Mouse (Mus musculus) spleen, adult 12 weeks (tissue): ENCODE data around the gene Me3.
"Not testable (repeated sequence)": the region's sequence is repeated elsewhere in the genome, so short reads cannot be mapped to it uniquely, and the experiment has no call there.

Experiments used
- DNase-seq: peaks from one replicate; pipeline ENCODE4 v3.0.0; 2022; ENCODE audit warnings: low spot score

Me3 gene

DNA sequence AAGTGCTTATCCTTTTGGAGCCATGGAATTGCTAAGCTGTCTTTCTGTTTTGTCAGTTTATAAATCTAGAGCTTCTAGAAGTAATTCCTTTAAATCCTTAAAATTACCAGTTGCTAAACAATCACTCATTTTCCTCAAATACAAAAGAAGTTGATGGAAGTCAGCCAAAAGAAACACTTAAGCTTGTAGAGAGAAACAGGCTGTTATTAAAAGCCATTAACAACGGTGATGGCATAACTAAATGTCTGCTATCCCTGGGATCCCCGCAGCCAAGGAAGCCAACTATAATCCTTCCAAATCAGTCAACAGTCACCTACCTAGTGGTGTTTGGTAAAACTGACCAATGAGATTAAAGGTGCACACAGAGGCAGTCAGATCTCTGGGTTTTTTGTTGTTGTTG is 98.3 kb downstream of the Me3 start:
- DNase-seq: no peak

- DNase-seq: not testable (repeated sequence)
Measured at GRCm38 (mm10) chr7:89731115-89731514, 98.9 kb downstream of the Me3 start.

- no peak for DNase-seq
Measured at GRCm38 (mm10) chr7:89748415-89748814, 116.2 kb downstream of the Me3 start.

- no peak for DNase-seq
Measured at GRCm38 (mm10) chr7:89749183-89749582, 117.0 kb downstream of the Me3 start.

DNA sequence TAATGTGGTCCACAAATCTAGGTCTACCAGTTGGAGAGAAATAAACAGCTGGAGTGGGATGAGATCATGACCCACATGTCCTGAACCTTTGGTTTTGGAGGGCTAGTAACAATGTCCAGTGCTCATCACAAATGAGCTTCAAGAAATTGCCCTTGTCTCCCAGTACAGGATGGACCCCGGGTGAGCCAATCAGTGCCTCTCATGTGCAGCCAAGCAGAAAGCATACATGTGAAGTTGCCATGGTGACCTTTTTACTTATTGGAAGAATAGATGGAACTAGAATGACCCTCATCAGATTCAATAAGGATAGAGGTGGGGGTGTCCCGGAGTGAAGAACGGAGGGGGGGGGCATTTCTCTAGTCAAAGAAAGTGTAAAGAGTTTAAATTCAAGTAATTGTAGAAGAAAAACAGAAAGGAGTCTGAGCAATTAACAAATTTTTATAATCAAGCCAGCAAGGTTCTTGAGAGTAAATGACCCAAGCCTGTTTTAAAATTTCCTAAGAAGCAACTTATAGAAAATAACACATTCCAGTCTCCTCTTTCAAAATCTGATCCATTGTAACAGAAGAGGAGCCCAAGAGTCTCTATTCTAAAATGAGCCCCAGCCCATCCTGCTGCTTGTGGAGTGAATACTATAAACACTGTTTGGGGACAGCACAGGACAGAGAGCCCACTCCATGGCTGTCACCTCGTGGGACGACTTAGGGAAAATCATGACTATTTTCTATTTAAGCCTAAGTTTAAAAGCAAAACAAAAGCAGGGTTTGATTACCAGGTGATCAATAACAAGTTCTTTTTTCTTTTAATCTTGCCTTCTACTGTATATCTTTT is 134.7 kb downstream of the Me3 start:
- no peak for DNase-seq

GRCm38 (mm10) chr7:89769106-89769896 is 137.1 kb downstream of the Me3 start:
- no peak for DNase-seq

DNA sequence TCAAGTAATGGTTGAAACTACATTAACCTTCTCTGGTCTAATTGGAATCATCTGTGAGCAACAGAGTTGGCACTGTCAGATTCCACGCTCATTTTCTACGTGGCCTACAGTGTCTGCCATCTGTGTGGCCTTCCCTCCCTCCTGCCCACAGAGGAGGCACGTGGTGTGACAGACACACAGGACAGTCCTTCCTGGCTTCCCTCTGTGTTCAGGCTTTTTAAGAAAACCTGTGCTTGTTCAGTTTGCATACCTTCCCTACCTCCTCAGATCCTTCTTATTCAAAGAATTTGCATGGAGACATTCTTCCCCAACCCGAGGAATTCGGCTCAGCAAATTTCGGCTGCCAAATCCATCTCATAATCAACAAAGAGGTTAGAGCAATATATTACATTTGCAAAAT is 137.8 kb downstream of the Me3 start:
- DNase-seq: no peak

GRCm38 (mm10) chr7:89772906-89773305 is 140.7 kb downstream of the Me3 start:
- no peak for DNase-seq

- DNase-seq: no peak
Measured at GRCm38 (mm10) chr7:89773352-89773921, 141.2 kb downstream of the Me3 start.

DNA sequence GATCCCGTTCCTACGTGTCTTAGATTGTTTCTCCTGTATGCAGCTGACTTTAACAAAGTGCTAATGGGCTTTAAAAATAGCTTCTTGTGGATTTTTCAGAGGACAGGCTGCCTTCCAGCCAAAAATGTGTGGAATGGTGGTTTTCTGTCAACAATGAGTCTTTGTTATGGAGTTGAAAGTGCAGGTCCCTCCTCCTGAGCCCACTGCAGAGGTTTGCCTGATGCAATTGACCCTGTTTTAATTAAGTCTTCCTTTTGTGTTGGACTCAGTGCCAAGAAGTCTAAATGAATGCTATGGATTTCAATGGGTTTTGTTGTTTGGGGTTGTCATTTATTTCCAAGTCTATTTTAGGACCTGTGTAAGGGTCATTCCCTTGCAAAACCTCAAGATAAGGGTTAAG is 141.7 kb downstream of the Me3 start:
- DNase-seq: no peak

DNA sequence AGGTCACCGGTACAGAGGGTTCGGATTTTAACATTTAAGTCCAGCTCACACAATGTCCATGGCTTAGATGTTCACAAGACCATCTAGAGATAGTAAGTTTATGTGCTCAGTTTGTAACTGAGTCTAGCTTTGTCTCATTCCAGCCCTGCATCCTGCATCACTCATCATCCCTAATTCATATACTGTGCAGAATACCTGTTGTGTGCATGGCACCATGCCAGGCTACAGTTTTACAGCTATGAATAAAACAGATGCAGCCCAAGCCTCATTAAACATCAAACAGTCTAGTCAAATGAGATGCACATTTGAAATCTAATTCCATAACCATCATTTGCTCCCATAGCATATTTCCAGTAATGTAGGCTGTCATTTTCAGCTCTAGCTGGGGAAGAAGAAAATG is 143.7 kb downstream of the Me3 start:
- no peak for DNase-seq

GRCm38 (mm10) chr7:89781391-89781790 is 149.2 kb downstream of the Me3 start:
- DNase-seq: no peak

DNA sequence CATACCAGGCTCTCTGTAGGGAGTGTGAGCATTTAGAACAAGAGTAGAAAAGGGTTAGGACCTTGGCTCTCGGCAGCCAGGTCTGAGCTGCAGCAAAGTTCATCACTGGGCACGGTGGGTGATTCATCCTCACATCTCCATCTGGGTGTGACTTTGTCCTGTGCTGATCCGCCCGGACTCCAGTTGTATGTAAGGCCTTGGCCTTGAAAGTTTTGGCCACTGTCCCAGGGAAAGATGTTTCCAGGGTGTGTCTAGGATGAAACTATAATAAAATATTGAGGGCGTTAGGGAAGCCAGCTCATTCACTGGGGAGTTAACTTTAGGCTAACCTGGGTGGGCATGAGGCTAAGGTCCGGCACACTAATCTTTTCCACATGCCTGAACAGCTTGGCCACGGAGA is 155.5 kb downstream of the Me3 start:
- DNase-seq: no peak

DNA sequence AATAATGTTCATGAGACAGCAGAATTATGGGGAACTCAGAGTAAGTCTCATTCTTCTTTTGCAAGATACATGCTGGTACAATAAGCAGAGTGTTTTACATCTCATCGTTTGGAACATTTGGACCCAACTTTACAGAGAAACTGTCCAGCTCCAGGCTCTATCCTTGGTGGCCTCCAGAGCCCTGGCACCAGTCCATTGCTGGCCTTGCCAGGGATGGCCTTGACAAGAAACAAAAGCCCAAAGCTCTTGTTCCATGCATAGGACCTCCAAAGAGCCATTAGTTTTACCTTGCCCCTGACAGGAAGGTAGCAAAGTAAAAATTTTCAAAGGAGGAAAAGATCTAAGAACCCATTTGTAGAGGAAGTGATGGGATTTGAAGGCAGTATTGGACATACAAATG is 160.4 kb downstream of the Me3 start:
- DNase-seq: no peak

DNA sequence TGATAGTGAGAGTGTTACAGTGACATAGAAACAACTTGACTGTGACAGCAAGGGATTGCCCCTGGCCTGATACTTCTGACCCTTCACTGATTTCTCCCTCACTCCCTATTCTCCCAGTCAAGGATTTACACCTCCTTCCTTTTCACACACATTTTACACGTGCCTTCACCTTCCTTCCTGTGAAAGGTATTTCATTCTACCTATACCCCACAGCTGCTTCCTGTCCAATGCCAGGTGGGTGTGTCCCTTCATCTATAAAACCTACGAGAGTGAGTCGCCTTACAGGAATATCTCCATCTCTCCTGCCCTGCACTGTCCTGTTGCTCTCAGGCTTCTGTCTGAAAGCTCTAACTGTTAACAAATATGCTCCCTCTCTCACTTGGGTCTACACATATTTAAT is 163.2 kb downstream of the Me3 start:
- no peak for DNase-seq

DNA sequence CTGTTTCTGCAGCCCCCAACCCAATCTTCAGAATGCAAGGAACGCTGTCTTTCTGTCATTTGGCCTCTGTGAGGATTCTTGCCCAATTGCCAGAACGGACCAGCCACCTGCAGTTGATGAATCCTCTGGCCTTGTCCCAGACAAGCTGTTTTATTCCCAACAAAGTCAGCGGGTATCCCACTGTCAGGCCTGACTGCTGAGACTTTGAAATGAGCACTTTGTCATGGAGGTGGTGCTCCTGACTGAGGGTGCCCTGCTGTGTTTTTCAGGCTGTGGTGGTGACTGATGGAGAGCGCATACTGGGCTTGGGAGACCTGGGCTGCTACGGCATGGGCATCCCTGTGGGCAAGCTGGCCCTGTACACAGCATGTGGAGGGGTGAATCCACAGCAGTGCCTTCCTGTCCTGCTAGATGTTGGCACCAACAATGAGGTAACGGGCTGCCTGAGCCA is 164.2 kb downstream of the Me3 start:
- no peak for DNase-seq

DNA sequence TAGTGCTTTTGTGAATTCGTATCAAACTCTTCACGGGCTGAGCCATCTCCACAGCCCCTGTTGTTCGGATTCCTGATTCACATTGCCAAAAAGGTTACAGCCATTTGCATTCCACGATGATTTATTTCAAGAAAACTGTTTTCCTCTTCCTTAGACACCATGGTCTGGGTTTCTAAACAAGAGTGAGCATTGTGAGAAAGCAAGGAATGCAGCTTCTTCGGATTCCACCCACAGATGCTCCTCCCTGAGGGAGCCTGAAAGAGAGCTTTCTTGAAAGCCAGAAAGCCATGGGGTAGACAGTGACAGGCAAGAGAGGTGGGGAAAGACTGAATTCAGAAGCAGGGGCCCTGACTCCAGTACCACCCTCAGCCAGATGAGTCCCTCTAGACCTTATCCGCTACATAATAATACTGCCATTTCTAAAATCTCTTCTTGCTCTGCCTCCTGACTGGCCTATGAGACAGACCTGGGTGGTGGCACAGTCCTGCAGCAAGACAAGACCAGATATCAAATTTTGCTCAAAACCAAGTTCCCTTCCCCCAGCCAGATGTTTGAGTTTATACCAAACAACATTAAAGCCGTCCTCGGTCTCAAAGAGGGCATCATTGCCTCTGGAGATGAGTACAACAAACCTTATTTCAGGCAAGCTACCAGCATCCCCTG is 166.3 kb downstream of the Me3 start:
- no peak for DNase-seq

DNA sequence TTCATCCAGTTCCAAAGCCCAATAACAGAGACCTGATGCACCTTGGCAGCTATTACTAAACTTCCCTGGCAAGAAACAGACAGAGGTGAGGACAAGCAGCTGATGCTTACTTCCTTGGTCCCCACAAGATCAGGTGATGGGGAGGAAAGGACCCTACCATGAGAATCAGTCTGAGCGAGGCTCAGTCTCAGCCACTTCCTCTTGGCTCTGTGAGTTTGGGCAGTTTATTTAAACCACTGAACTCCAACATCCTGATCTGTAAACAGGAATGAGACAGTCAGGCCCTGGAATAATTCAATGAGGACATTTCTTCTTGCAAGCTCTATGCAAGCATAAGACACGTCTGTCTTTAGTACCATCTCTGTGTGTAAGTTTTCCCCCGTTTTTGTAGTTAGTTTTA is 170.3 kb downstream of the Me3 start:
- no peak for DNase-seq

DNA sequence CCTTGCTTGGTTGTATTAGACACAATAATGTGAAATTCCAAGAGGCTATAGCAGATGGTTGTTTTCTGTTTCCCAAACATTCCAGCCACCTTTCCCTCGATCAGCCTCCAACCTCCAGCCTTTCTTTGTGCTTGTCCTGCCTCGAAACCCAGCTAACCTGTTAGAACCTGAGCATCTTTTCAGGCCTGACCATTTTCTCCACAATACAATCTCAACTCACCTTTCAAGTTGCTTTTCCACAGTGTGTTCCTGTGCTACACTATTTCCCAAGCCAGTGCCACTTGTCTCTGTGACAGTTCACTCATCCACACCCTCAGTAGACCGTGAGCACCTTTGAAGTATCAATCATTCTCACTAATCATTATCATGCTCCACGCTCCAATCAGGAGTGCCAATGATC is 171.8 kb downstream of the Me3 start:
- DNase-seq: no peak

DNA sequence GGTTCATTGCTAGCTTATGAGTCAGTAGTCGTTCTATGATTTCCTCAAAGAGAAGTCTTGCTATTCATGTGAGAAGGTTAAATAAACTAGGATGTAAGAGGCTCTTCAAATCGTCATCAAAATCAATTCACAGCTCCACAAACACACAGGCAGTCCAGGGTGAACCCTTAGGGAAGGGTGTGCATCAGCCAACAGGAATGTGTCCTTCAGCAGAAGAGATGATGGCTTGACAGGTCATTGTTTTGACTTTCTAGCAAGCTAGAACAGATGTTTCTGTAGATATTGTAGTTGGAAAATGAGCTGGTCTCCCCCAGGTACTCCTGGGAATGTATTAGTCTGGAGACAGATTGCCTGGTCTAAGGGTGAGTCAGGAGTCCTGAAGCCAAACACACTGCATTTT is 177.2 kb downstream of the Me3 start:
- no peak for DNase-seq

- DNase-seq: no peak
Measured at GRCm38 (mm10) chr7:89828436-89829065, 196.4 kb downstream of the Me3 start.

GRCm38 (mm10) chr7:89829201-89829600 is 197.0 kb downstream of the Me3 start:
- DNase-seq: no peak
